Mouse (Mus musculus) right cerebral cortex, postnatal 10 days (tissue): Measurements from ENCODE around the gene Tlr7.

Experiments
- DNase-seq, 2 experiments: peaks; one replicate each; pipeline ENCODE4 v3.0.0; 2021; ENCODE audit warnings: low spot score in 2 of 2

Gene Tlr7

DNA sequence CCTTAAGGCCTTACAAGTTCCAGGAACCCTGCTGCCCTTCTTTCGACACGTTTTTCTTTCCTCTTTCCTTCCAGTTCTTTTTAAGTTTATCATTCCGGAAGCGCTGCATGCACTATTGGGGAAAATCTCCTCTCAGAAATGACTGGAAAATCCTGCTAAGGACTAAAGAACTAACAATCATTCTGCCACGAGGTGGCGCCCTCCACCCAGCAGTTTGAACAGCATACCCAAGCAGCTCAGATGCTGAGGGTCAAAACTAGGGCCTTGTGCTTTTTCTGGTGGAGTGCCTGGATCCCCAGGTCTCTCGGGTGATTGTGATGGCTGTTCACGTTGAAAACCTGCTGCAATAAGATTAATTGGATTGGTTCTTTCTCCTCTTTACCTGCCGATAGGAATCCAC, 53.4 kb downstream of the Tlr7 start:
- DNase-seq, result peak; percentile 73 to 83

GRCm38 (mm10) chrX:167276551-167276950, 53.8 kb downstream of the Tlr7 start:
- DNase-seq, result no peak

DNA sequence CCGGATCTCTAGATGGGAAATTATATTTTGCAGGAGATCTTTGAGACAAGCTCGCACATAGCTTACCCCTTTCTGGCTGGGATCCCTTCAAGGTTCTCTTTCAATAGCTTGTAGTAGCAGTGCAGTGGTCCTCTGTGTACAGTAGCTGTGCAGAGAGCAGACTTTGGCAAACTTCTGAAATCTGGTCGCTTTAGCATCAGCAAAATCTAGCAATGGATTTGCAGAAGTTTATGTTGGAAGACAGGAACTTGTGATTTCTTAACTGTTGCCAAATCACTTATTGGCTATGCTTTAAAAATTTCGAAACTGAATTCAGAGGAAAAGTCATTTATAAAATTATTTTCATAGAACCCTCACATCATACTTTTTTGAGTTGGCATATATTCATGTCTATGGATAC, 66.3 kb downstream of the Tlr7 start, which contains the start of gene Tlr8:
Gene Tlr8, minus strand, starts transcription at position 244 of the 400 bp plus-strand sequence.
- DNase-seq, result no peak

DNA sequence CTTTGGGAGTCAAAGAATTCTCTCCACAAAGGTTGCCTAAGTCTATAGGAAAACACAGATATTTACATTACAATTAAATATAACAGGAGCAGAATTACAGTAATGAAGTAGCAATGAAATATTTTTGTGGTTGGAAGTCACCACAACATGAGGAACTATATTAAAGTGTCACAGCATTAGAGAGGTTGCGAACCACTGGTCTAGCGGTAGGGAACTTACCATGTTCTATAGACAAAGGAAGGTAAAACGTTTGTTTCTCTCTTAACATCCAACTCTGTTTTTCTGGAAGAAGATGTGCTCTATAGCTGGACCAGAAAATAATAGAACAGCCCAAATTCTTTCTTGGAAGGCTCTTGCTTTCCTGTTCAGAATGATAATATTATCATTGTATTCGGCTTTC, 66.8 kb downstream of the Tlr7 start:
- no peak for DNase-seq
